Mouse (Mus musculus) liver, postnatal 0 days (tissue): ENCODE results near the gene Slc40a1. TPM values are rescaled to one million over a fixed set of nuclear protein-coding genes. Genes with fewer than 3 reads are reported as not detected.

Source experiments
- ATAC-seq: fragments of 200-750 bp; cut with Nextera tagmentation; 2 replicates; pipeline ENCODE4 v1.8.0; 2017; ENCODE audit warnings: mild to moderate bottlenecking, moderate library complexity
- DNase-seq: peaks from one replicate; pipeline ENCODE4 v3.0.0-alpha.2; 2016
- H3K27ac ChIP-seq: fragments of 300-500 bp; sonication (generic); 2 replicates; pipeline ENCODE4 v1.5.1; 2014; ENCODE audit warnings: antibody characterized with exemption, moderate library complexity, mild to moderate bottlenecking, low read depth
- H3K27me3 ChIP-seq: fragments of 300-500 bp; sonication (generic); 2 replicates; pipeline ENCODE4 v1.6.1; 2014; ENCODE audit warnings: low read length, control low read depth, mixed read lengths; ENCODE audit not compliant: insufficient read depth
- H3K36me3 ChIP-seq: fragments of 300-500 bp; sonication (generic); replicated peaks from 2 replicates; pipeline ENCODE4 v1.6.1; 2014; ENCODE audit warnings: mild to moderate bottlenecking, control low read depth, low read length, moderate library complexity, mixed read lengths; ENCODE audit not compliant: insufficient read depth
- H3K4me1 ChIP-seq: fragments of 300-500 bp; sonication (generic); 2 replicates; pipeline ENCODE4 v1.6.1; 2014; ENCODE audit warnings: antibody characterized with exemption, mild to moderate bottlenecking, control low read depth; ENCODE audit not compliant: insufficient read depth
- H3K4me2 ChIP-seq: fragments of 300-500 bp; sonication (generic); 2 replicates; pipeline ENCODE4 v1.6.1; 2014; ENCODE audit warnings: low read depth, mild to moderate bottlenecking, low read length, moderate library complexity, mixed read lengths
- H3K4me3 ChIP-seq: fragments of 300-500 bp; sonication (generic); 2 replicates; pipeline ENCODE4 v1.5.1; 2014; ENCODE audit warnings: low read depth, low read length
- H3K9ac ChIP-seq: fragments of 300-500 bp; sonication (generic); replicated peaks from 2 replicates; pipeline ENCODE4 v1.6.1; 2014; ENCODE audit warnings: mild to moderate bottlenecking, moderate library complexity
- H3K9me3 ChIP-seq: fragments of 300-500 bp; sonication (generic); 2 replicates; pipeline ENCODE4 v1.6.1; 2016; ENCODE audit warnings: mild to moderate bottlenecking, control low read depth, low read length, mixed read lengths
- CTCF ChIP-seq: sonication (generic); IDR thresholded peaks from 2 replicates; pipeline ENCODE4 v1.5.1; 2016; ENCODE audit warnings: antibody characterized with exemption, low read depth
- EP300 ChIP-seq: IDR thresholded peaks from 2 replicates; pipeline ENCODE4 v1.6.1; 2016; ENCODE audit warnings: antibody characterized with exemption, low read depth, mild to moderate bottlenecking
- WGBS: fragments of 180-500 bp; shearing (Covaris S2); extraction: QIAGEN DNeasy Blood & Tissue Kit; methylation state at CpG from one replicate; pipeline ENCODE4 v1.1.7; 2014; ENCODE audit not compliant: insufficient replicate concordance; 5-methylcytosine and 5-hydroxymethylcytosine counted together
- polyA plus RNA-seq: library from polyadenylated mRNA; unstranded; fragments of >200 nt; fragmentation: Nextera tagmentation; extraction: Ambion mirVana; gene quantifications from 2 replicates; pipeline ENCODE4 v1.2.1, GENCODE M21; 2015

The Slc40a1 gene
- polyA plus RNA-seq, 1 experiment from 2014 or later, result 219 TPM

DNA sequence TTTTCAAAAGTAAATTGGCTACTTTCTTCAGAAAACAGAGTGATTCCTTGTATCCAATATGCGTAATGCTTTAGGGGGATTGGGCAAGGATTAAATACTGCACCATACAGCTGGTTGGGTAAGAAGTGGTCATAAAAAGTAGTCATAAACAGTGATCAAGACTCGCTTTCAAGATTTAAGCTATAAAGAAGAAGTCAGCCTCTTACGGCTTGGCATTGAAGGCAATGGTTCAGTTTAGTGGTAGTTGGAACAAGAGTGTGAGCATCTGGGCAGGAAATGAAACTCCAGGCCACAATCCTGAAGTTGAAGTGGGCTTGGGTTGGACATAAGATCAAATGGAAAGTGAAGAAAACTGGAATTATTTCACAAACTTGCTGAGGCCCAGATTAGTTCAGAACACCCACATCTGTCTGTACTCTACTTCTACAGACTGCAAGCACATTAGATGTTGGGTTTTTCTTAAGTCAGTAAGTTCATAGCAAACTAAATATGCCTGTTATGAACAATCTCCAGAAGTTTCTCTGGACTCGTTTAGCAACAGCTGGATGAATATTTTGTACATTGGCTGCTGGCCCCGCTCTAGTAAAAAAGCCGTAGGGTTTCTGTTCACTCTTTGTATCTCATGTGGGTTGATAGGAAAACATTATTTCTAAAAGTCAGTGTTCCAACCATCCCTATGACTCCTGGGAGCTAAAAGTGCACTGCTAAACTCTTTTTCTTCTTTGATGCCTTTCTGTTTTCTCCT, 32.0 kb downstream of the Slc40a1 start:
- Histone ChIP-seq H3K4me1 (no peaks in the 10 kb centered on the region), H3K4me3 (no peak overlapping the region), H3K27me3 (no peaks in the 10 kb centered on the region), H3K27ac (no peak overlapping the region), H3K9ac (no peak overlapping the region), H3K9me3 (no peaks in the 10 kb centered on the region), H3K36me3 (no peaks in the 10 kb centered on the region), H3K4me2 (no peak overlapping the region)
- 78% methylated on average over 6 of the region's 6 CpGs for WGBS
- TF ChIP-seq CTCF, result no peak
- no peak for TF ChIP-seq EP300
- ATAC-seq (no peak), DNase-seq (no peak)

GRCm38 (mm10) chr1:45891986-45892385, 34.3 kb downstream of the Slc40a1 start:
- Histone ChIP-seq H3K4me1 (no peaks in the 10 kb centered on the region), H3K9me3 (no peaks in the 10 kb centered on the region), H3K27me3 (no peaks in the 10 kb centered on the region), H3K27ac (no peak overlapping the region), H3K36me3 (no peaks in the 10 kb centered on the region), H3K4me2 (no peak overlapping the region), H3K4me3 (no peak overlapping the region), H3K9ac (no peak overlapping the region)
- DNase-seq (no peak), ATAC-seq (no peak)
- no peak for TF ChIP-seq CTCF
- no peak for TF ChIP-seq EP300
- 39% methylated on average over 2 of the region's 2 CpGs for WGBS

DNA sequence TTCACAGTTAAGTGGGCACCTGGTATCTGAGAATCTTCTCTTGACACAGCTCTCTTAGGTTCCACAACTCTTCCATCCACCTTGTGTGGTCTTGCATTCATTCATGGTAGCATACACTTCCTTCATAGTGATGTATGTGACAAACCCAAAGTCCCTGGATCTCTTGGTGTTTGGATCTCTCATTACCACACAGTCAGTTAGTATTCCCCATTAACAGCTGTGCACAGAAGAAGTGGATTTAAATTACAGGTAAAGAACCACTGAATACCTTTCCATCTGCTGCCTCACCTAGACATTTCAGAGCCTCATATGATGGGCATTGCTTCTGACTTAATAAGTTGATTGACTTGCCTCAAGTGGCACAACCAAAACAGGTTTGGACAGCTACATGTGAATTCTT, 36.1 kb downstream of the Slc40a1 start, which contains the start of gene Gm5269:
Gm5269 (minus strand) TSS at position 101 of the 400 bp plus-strand sequence.
- Histone ChIP-seq H3K4me1 (no peaks in the 10 kb centered on the region), H3K9ac (no peak within 1 kb of the TSS), H3K9me3 (no peaks in the 10 kb centered on the region), H3K4me2 (no peak within 1 kb of the TSS), H3K4me3 (no peak within 1 kb of the TSS), H3K27me3 (no peaks in the 10 kb centered on the region), H3K27ac (no peak within 1 kb of the TSS), H3K36me3 (no peaks in the 10 kb centered on the region)
- DNase-seq, result no peak
- no peak for ATAC-seq
- TF ChIP-seq EP300, result no peak
- no peak for TF ChIP-seq CTCF

GRCm38 (mm10) chr1:45886800-45887199, 39.5 kb downstream of the Slc40a1 start:
- Histone ChIP-seq H3K4me2 (no peak overlapping the region), H3K9ac (no peak overlapping the region), H3K4me3 (no peak overlapping the region), H3K27ac (no peak overlapping the region), H3K9me3 (no peaks in the 10 kb centered on the region), H3K27me3 (no peaks in the 10 kb centered on the region), H3K4me1 (no peaks in the 10 kb centered on the region), H3K36me3 (no peaks in the 10 kb centered on the region)
- ATAC-seq (no peak), DNase-seq (no peak)
- TF ChIP-seq CTCF (no peak), EP300 (no peak)
- WGBS, result 77% methylated on average over 9 of the region's 9 CpGs

- Histone ChIP-seq H3K4me2 (no peak overlapping the region), H3K36me3 (no peaks in the 10 kb centered on the region), H3K9ac (no peak overlapping the region), H3K27me3 (no peaks in the 10 kb centered on the region), H3K9me3 (no peaks in the 10 kb centered on the region), H3K27ac (no peak overlapping the region), H3K4me3 (no peak overlapping the region), H3K4me1 (no peaks in the 10 kb centered on the region)
- no peak for DNase-seq
- TF ChIP-seq CTCF, result no peak
- no peak for TF ChIP-seq EP300
- no peak for ATAC-seq
These were observed 42.9 kb downstream of the Slc40a1 start for GRCm38 (mm10) chr1:45883378-45883777.

DNA sequence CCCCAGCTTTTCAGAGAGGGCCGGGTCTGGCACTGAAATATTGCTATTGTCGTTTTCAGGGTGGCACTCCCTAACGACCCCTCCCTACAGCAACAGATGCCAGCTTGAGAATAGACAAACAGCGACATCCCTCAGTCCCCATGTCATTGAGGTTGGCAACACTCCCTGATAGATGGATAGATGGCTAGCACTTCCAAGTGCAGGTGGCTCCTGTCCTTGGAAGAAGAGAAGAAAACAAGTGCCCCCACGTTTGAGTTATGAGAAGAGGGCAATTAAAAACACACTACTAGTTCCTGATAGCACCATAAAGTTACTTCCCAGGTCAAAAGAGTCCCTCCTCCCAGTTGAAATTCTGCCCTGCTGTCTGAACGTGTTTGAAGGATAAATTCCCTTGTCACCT, 44.2 kb downstream of the Slc40a1 start:
- 55% methylated on average over 6 of the region's 6 CpGs for WGBS
- TF ChIP-seq EP300, result no peak
- no peak for TF ChIP-seq CTCF
- H3K4me3 ChIP-seq, result no peak overlapping the region
- no peaks in the 10 kb centered on the region for H3K4me1 ChIP-seq
- H3K9ac ChIP-seq, result no peak overlapping the region
- no peak overlapping the region for H3K27ac ChIP-seq
- DNase-seq (no peak), ATAC-seq (no peak)
- H3K36me3 ChIP-seq, result no peaks in the 10 kb centered on the region
- no peak overlapping the region for H3K4me2 ChIP-seq
- H3K27me3 ChIP-seq, result no peaks in the 10 kb centered on the region
- no peaks in the 10 kb centered on the region for H3K9me3 ChIP-seq
